15 mouse cellular contexts compared by ENCODE assay signal in the genomic region with DNA sequence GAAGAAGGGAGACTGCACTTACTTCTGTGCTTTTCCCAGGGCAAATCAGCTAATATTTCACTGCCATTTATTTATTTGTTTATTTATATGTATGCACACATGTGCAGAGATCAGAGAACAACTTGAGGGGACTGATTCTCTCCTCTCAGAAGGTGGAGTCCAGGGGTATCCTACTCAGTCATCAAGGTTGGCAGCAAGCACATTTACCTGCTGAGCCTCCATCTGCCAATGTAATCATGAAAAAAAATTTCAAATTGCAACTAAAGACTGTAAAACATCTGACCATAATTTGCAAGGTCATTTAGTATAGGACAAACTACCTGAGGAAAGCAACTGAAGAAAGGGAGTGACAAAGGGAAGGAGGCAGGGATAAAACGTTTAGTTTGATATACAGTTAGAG. TPM values are rescaled to one million over a fixed set of nuclear protein-coding genes. Genes with fewer than 3 reads are reported as not detected.
DNase-seq lines count a peak whose midpoint lies in the region; ATAC-seq lines count a peak whose summit lies in the region.
"Had no signal": no experiment of that assay in that cellular context is flagged by ENCODE, and none has a peak within 500 bp of the region (broad histone marks: within the 10 kb centered on the region; RNA-seq: fewer than 3 reads in every experiment).

No protein-coding gene starts in this region.

- DNase-seq in cerebellum, postnatal 14 days, result peak; percentile 69 to 82
- no peak for DNase-seq in cerebellum, adult 11 months
- DNase-seq in cerebellum, postnatal 36 days, result peak; percentile 4 to 23
- DNase-seq in left cerebral cortex, postnatal 4 days, result peak; percentile 4
- no peak for DNase-seq in left cerebral cortex, adult 18-20 months (ENCODE audit: low spot score in 2 of 2)
- DNase-seq: adrenal gland, adult 2 months; adrenal gland, postnatal 10 days; adrenal gland, postnatal 25 days; cerebellum, adult 9-10 months; embryo, embryonic 11 days had no signal

- intact Hi-C loops in left cerebral cortex, postnatal 4 days (cut with DNase I), result no loop called here

- no peak for ATAC-seq in cerebellum, adult (ENCODE audit: insufficient number of reproducible peaks, low FRiP score, low TSS enrichment)
- ATAC-seq: forebrain, embryonic 14.5 days; forebrain, embryonic 16.5 days had no signal

RNA-seq across cellular contexts. Expression of a gene that starts 49.3 kb away (rescaled TPM):
- total RNA-seq in left cerebral cortex, postnatal 4 days (2021), result 10 to 100 TPM; 17.9 to 24.6 TPM
- 10 to 100 TPM in 1 of 2 experiments, 1 to 10 TPM in 1; 10.0 to 14.0 TPM for total RNA-seq in left cerebral cortex, adult 18-20 months (2021)
- total RNA-seq: common myeloid progenitor, adult 5-6 weeks; MEL had no signal

RNA-seq across cellular contexts. Expression of a gene that starts 58.1 kb away (rescaled TPM):
- 1 to 10 TPM; 5.0 to 5.1 TPM for total RNA-seq in left cerebral cortex, postnatal 4 days (2021)
- 1 to 10 TPM; 5.5 to 6.0 TPM for total RNA-seq in left cerebral cortex, adult 18-20 months (2021)
- total RNA-seq: MEL had no signal

Comparison
In these comparisons a context has a peak if more than half of its experiments do, and no peak if none do; other contexts are left out.
1. DNase-seq: peak in cerebellum, postnatal 14 days (2 of 2), cerebellum, postnatal 36 days (2 of 2) and left cerebral cortex, postnatal 4 days (single experiment); none in cerebellum, adult 11 months (single experiment) and left cerebral cortex, adult 18-20 months (0 of 2).